Mouse (Mus musculus): ENCODE data around the gene Zfp148. TPM values are rescaled to one million over a fixed set of nuclear protein-coding genes. Genes with fewer than 3 reads are reported as not detected.

Gene Zfp148
- polyA plus RNA-seq, 1 experiment from 2014 or later: 12.8 TPM

GRCm38 (mm10) chr16:33410151-33410550 lies 29.5 kb downstream of the Zfp148 start:
- Histone ChIP-seq H3K27ac (replicated peaks) (no peak overlapping the region), H3K36me3 (replicated peaks) (no peaks in the 10 kb centered on the region), H3K27me3 (no peaks in the 10 kb centered on the region), H3K9me3 (replicated peaks) (no peaks in the 10 kb centered on the region), H3K9ac (no peak overlapping the region), H3K4me2 (no peak overlapping the region), H3K4me1 (replicated peaks) (peaks cover 22% of the 10 kb centered on the region), H3K4me3 (replicated peaks) (no peak overlapping the region)
- no peak for ATAC-seq (ENCODE audit: insufficient read depth)
- WGBS (ENCODE audit: insufficient replicate concordance): 58% methylated on average over 2 of the region's 2 CpGs

DNA sequence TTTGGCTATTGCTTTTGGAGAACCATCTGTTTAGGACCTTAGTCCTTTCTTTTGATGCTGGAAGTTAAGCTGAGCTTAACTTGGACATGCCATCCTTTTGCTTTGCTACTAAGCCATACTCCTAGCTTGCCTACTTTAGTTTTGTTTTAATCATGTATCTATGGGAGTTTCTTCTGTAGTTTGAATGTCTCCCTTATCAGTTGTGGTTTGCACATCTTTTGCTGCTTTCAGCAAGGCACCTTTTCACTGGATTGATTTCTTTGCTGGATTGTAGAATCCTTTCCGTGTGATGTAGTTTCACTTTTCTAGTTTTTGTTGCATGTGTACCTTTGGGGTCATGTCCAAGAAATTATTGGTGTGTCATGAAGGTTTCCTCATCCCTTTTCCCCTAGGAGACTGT lies 30.0 kb downstream of the Zfp148 start:
- Histone ChIP-seq H3K9ac (no peak overlapping the region), H3K4me3 (replicated peaks) (no peak overlapping the region), H3K9me3 (replicated peaks) (no peaks in the 10 kb centered on the region), H3K4me2 (no peak overlapping the region), H3K27ac (replicated peaks) (no peak overlapping the region), H3K36me3 (replicated peaks) (no peaks in the 10 kb centered on the region), H3K27me3 (no peaks in the 10 kb centered on the region), H3K4me1 (replicated peaks) (peaks cover 19% of the 10 kb centered on the region)
- ATAC-seq (ENCODE audit: insufficient read depth): no peak
- 40% methylated on average over 1 of the region's 1 CpGs for WGBS (ENCODE audit: insufficient replicate concordance)

GRCm38 (mm10) chr16:33414191-33414590 lies 33.6 kb downstream of the Zfp148 start:
- peaks cover 19% of the 10 kb centered on the region for H3K4me1 ChIP-seq (replicated peaks)
- no peak overlapping the region for H3K27ac ChIP-seq (replicated peaks)
- no peak overlapping the region for H3K9ac ChIP-seq
- H3K9me3 ChIP-seq (replicated peaks): no peaks in the 10 kb centered on the region
- 76% methylated on average over 5 of the region's 5 CpGs for WGBS (ENCODE audit: insufficient replicate concordance)
- H3K36me3 ChIP-seq (replicated peaks): no peaks in the 10 kb centered on the region
- no peak overlapping the region for H3K4me2 ChIP-seq
- H3K27me3 ChIP-seq: no peaks in the 10 kb centered on the region
- ATAC-seq (ENCODE audit: insufficient read depth): no peak
- H3K4me3 ChIP-seq (replicated peaks): no peak overlapping the region

- no peaks in the 10 kb centered on the region for H3K36me3 ChIP-seq (replicated peaks)
- H3K27ac ChIP-seq (replicated peaks): no peak overlapping the region
- no peak overlapping the region for H3K4me3 ChIP-seq (replicated peaks)
- no peak for ATAC-seq (ENCODE audit: insufficient read depth)
- no peaks in the 10 kb centered on the region for H3K9me3 ChIP-seq (replicated peaks)
- 71% methylated on average over 5 of the region's 5 CpGs for WGBS (ENCODE audit: insufficient replicate concordance)
- H3K27me3 ChIP-seq: no peaks in the 10 kb centered on the region
- H3K9ac ChIP-seq: no peak overlapping the region
- H3K4me2 ChIP-seq: no peak overlapping the region
- peaks cover 10% of the 10 kb centered on the region for H3K4me1 ChIP-seq (replicated peaks)
These were observed 35.0 kb downstream of the Zfp148 start for GRCm38 (mm10) chr16:33415607-33416006.

DNA sequence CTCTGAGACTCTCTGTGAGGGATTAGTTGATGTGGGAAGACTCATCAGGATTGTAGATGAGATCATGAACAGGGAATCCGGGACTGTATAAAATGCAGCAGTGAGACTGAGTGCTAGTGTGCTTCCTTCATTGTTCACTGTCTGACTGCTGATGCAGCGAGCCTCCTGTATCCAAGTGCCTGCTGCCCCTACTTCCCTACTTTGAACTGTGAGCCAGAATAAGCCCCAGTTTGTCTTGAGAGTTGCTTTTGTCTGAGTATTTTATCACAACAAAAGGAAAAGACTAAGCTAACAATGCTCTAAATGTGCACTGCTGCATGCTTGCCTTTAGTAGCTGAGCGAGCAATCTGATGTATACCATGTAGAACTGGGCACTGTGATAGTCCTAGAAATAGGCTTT lies 47.7 kb downstream of the Zfp148 start:
- Histone ChIP-seq H3K9ac (no peak overlapping the region), H3K4me3 (replicated peaks) (no peak overlapping the region), H3K36me3 (replicated peaks) (peaks cover 24% of the 10 kb centered on the region), H3K9me3 (replicated peaks) (no peaks in the 10 kb centered on the region), H3K27me3 (no peaks in the 10 kb centered on the region), H3K4me1 (replicated peaks) (no peaks in the 10 kb centered on the region), H3K27ac (replicated peaks) (no peak overlapping the region), H3K4me2 (no peak overlapping the region)
- ATAC-seq (ENCODE audit: insufficient read depth): no peak
- WGBS (ENCODE audit: insufficient replicate concordance): 72% methylated on average over 3 of the region's 3 CpGs

DNA sequence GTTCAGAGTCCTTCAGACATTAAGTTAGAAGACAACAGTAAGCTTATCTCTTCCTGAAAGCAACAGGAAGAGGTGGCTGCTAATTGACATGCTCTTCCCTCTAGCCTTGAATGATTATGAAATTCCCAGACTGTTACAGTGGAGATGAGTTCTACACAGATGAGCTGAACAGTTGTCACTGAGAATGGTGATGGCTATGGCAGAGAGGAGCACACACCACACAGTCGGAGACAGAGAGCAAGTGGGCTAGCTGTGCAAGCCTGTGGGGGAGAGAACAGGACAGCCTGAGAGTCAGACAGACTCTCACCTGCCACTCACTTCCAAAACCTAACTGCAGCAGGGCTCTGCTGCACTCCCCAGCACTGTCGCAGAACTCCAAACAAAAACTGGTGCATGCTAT lies 51.0 kb downstream of the Zfp148 start:
- 66% methylated on average over 2 of the region's 2 CpGs for WGBS (ENCODE audit: insufficient replicate concordance)
- H3K4me2 ChIP-seq: no peak overlapping the region

DNA sequence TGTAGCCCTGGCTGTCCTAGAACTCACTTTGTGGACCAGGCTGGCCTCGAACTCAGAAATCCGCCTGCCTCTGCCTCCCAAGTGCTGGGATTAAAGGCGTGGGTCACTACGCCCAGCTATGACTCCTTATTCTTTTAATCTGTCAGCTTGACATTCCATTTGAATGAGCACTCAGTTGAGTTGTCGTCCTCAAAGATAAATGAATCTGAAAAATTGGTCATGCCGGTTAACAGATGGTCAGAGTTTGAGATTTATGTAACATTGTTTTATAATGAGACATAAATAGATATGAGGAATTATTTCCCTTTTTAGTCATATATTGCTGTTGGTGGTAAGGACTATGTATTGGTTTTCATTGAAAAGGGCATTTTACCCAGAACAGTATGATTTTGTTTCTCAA lies 60.4 kb downstream of the Zfp148 start:
- Histone ChIP-seq H3K36me3 (replicated peaks) (peaks cover 13% of the 10 kb centered on the region), H3K9me3 (replicated peaks) (no peaks in the 10 kb centered on the region), H3K27ac (replicated peaks) (no peak overlapping the region), H3K4me2 (no peak overlapping the region), H3K27me3 (no peaks in the 10 kb centered on the region), H3K4me1 (replicated peaks) (no peaks in the 10 kb centered on the region), H3K4me3 (replicated peaks) (no peak overlapping the region), H3K9ac (no peak overlapping the region)
- ATAC-seq (ENCODE audit: insufficient read depth): no peak
- WGBS (ENCODE audit: insufficient replicate concordance): 86% methylated on average over 6 of the region's 6 CpGs

More for the DNA sequence above, 51.0 kb downstream of the Zfp148 start:
- Histone ChIP-seq H3K36me3 (replicated peaks) (peaks cover 32% of the 10 kb centered on the region), H3K27ac (replicated peaks) (no peak overlapping the region), H3K4me1 (replicated peaks) (no peaks in the 10 kb centered on the region), H3K9ac (no peak overlapping the region), H3K9me3 (replicated peaks) (no peaks in the 10 kb centered on the region), H3K27me3 (no peaks in the 10 kb centered on the region), H3K4me3 (replicated peaks) (no peak overlapping the region)
- ATAC-seq (ENCODE audit: insufficient read depth): no peak

DNA sequence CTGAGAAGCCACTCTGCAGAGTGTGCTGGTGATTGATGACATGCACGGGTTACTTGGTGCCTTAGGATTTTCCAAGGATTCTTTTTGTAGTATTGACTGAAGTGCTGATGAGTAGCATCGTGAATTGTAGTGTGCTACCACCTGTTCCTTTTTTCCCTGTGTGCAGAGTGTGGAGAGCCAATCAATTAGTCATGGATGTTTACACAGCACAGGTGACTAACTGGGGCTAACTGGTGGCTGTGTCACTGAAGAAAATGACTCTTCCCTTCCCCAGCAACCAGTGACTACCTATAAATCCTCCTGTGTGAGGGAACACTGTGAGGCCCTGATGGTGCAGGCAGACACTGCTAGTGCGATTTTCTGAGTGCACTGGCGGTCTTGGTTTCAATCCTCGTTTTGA lies 66.2 kb downstream of the Zfp148 start:
- H3K4me2 ChIP-seq: no peak overlapping the region
- no peak overlapping the region for H3K27ac ChIP-seq (replicated peaks)
- H3K27me3 ChIP-seq: no peaks in the 10 kb centered on the region
- no peak overlapping the region for H3K9ac ChIP-seq
- H3K4me1 ChIP-seq (replicated peaks): no peaks in the 10 kb centered on the region
- H3K9me3 ChIP-seq (replicated peaks): no peaks in the 10 kb centered on the region
- no peak overlapping the region for H3K4me3 ChIP-seq (replicated peaks)
- 0 out of 2 replicates have a peak, but pooled peaks cover 6% of the 10 kb centered on the region for H3K36me3 ChIP-seq (replicated peaks)
- ATAC-seq (ENCODE audit: insufficient read depth): no peak
- 71% methylated on average over 5 of the region's 5 CpGs for WGBS (ENCODE audit: insufficient replicate concordance)

DNA sequence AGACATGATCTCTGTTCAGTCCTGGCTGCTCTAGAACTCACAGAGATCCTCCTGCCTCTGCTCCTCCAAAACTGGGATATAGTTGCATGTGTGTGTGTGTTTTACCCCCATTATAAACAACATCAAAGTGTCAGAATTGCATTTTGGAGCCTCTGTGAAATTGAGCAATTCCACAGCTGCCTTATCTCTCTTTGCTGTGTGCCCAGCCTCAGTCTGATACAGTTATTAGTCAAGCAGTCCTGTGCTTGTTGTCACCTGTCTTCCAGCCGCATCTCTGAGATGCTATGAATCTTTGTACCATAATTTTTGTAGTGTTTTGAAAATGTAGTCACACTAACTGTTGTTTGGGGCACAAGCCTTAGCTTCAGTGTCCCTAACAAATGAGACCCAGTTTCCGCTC lies 73.2 kb downstream of the Zfp148 start:
- no peaks in the 10 kb centered on the region for H3K9me3 ChIP-seq (replicated peaks)
- H3K4me2 ChIP-seq: no peak overlapping the region
- no peak overlapping the region for H3K9ac ChIP-seq
- peaks cover 18% of the 10 kb centered on the region for H3K36me3 ChIP-seq (replicated peaks)
- H3K4me3 ChIP-seq (replicated peaks): no peak overlapping the region
- H3K4me1 ChIP-seq (replicated peaks): peaks cover 9% of the 10 kb centered on the region
- ATAC-seq (ENCODE audit: insufficient read depth): no peak
- 62% methylated on average over 2 of the region's 2 CpGs for WGBS (ENCODE audit: insufficient replicate concordance)
- no peaks in the 10 kb centered on the region for H3K27me3 ChIP-seq
- no peak overlapping the region for H3K27ac ChIP-seq (replicated peaks)

DNA sequence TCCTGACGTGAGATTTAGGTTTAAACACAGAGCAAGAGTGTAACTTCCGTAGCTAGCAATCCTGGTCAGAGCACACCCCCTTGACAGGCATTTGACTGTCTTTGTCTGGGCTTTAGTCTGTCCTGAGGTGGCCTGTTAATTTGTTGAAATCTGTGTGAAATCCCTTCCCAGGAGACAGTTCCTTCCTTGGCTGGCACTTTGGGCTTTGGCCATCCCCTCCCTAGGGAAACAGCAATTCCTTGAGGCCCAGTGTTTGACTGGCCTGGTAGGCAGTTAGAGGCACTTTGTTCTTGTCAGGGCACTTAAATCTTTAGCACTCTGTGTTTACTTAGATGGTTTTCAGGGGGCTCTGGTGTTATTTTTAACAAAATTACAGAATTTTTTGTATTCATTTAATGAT lies 73.7 kb downstream of the Zfp148 start:
- no peaks in the 10 kb centered on the region for H3K9me3 ChIP-seq (replicated peaks)
- H3K36me3 ChIP-seq (replicated peaks): peaks cover 19% of the 10 kb centered on the region
- H3K4me3 ChIP-seq (replicated peaks): no peak overlapping the region
- H3K9ac ChIP-seq: no peak overlapping the region
- no peak for ATAC-seq (ENCODE audit: insufficient read depth)
- H3K4me2 ChIP-seq: no peak overlapping the region
- H3K27me3 ChIP-seq: no peaks in the 10 kb centered on the region
- peaks cover 9% of the 10 kb centered on the region for H3K4me1 ChIP-seq (replicated peaks)
- WGBS (ENCODE audit: insufficient replicate concordance): 64% methylated on average over 2 of the region's 2 CpGs
- H3K27ac ChIP-seq (replicated peaks): no peak overlapping the region

- Histone ChIP-seq H3K4me3 (replicated peaks) (no peak overlapping the region), H3K9me3 (replicated peaks) (no peaks in the 10 kb centered on the region), H3K4me1 (replicated peaks) (peaks cover 9% of the 10 kb centered on the region), H3K4me2 (no peak overlapping the region), H3K27ac (replicated peaks) (no peak overlapping the region), H3K36me3 (replicated peaks) (peaks cover 26% of the 10 kb centered on the region), H3K9ac (no peak overlapping the region), H3K27me3 (no peaks in the 10 kb centered on the region)
- WGBS (ENCODE audit: insufficient replicate concordance): 68% methylated on average over 6 of the region's 6 CpGs
- ATAC-seq (ENCODE audit: insufficient read depth): no peak
These were observed 74.8 kb downstream of the Zfp148 start for GRCm38 (mm10) chr16:33455263-33455910.

GRCm38 (mm10) chr16:33459101-33459500 lies 78.5 kb downstream of the Zfp148 start:
- no peaks in the 10 kb centered on the region for H3K27me3 ChIP-seq
- 76% methylated on average over 1 of the region's 1 CpGs for WGBS (ENCODE audit: insufficient replicate concordance)
- no peak for ATAC-seq (ENCODE audit: insufficient read depth)
- H3K9me3 ChIP-seq (replicated peaks): no peaks in the 10 kb centered on the region
- no peak overlapping the region for H3K4me3 ChIP-seq (replicated peaks)
- H3K9ac ChIP-seq: no peak overlapping the region
- peaks cover 12% of the 10 kb centered on the region for H3K4me1 ChIP-seq (replicated peaks)
- no peak overlapping the region for H3K4me2 ChIP-seq
- no peak overlapping the region for H3K27ac ChIP-seq (replicated peaks)
- peaks cover 26% of the 10 kb centered on the region for H3K36me3 ChIP-seq (replicated peaks)

Measured in liver, embryonic 15.5 days (tissue).